Mouse (Mus musculus): Measurements from ENCODE around the gene Frem1.

The Frem1 gene

DNA sequence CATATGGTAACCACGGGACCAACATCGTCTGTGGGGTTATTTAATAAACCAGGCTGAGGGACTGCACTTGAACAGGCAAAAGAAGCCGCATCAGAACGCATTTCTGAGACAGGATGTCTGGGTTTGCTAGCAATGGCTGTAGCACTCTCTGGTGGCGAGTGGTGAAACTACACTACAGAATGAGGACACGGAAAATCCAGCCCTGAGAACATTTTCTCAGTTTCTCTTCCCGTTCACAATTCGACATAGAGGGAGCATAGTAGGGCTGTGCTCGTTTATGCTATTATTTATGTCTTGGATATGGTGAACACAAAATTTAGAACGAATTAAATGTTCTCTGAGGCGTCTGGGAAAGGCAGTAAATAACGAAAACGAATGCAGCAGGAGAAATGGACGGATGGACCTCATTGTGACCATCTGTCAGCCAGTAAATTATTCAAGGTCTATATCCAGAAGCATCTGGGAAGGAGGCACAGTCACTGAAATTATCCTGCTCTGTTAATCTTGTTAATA is 118.4 kb downstream of the Frem1 start:
- DNase-seq (ENCODE audit: low spot score in 2 of 2) = peak in 1 of 2 experiments; percentile 38

DNA sequence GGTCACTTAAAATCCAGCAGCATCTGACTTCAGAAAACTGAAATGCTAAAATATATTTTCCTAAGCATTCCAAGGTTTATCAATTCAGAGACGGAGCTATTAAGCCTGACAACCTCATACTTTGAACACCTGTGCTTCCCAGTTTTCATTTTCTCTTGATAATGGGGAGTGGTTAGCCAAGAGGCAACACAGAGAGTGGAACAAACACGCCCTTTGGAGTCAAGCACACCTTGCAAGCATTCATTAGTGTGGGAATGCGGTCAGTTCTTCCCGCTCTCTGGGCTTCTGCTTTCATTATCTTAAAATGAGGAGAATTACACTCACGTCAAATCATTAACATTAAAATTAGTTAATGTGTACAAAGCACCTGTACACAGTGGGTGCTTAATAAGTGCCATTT is 122.1 kb downstream of the Frem1 start:
- no peak for DNase-seq (ENCODE audit: low spot score in 2 of 2)

DNA sequence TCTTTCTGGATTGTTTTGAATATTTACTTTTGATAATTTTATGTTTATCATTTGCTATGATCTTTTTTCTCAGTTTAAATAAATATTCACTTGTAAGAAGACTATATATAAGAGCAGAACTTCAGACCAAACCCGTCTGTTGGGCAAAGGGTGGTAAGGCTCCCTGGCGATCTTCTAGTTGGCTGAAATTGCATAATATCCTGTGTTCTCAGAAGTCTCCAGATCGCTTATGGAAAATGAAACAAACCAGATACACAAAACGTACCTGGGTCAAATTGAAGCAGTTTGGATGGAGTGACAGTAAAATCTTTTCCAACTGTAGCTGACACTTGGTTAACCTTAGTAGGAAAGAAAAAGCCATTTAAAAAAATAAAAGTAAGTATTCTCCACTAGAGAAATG is 130.2 kb downstream of the Frem1 start:
- DNase-seq (ENCODE audit: low spot score in 2 of 2) = no peak

DNA sequence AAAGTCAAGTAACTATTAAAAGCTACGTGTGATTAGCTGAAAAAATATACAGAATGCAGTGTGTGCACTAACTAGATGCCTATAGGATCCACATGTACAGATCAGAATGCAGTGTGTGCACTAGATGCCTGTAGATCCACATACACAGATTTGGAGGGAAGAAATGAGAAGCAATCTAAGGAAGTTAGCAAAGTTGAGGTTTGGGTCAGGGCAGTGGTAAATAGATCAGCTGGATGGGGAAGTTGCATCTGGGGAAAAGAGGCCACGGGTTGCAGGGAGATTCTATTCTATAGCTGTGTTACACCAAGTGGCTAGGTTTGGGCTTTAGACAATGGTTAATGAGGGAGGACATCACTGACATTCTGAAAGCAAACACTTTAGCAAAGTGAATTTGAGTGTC is 133.5 kb downstream of the Frem1 start:
- DNase-seq (ENCODE audit: low spot score in 2 of 2) = no peak

DNA sequence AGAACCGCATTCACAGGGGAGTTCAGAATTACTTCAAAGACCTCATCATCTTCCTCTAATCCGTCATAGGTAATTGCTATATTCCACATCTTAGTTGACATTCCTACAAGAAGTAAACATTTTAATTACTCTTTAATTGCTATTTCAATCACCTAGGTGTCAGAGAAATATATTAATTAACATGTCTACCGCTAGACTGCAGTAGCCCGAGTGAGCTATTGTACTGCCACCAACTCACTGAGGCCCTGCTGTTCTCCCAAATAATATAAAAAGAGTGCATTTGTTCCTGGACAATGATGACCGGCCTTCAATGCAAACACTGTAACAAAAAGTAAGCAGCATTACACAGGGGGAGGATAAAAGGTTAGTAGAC is 135.5 kb downstream of the Frem1 start:
- DNase-seq (ENCODE audit: low spot score in 2 of 2) = no peak

DNA sequence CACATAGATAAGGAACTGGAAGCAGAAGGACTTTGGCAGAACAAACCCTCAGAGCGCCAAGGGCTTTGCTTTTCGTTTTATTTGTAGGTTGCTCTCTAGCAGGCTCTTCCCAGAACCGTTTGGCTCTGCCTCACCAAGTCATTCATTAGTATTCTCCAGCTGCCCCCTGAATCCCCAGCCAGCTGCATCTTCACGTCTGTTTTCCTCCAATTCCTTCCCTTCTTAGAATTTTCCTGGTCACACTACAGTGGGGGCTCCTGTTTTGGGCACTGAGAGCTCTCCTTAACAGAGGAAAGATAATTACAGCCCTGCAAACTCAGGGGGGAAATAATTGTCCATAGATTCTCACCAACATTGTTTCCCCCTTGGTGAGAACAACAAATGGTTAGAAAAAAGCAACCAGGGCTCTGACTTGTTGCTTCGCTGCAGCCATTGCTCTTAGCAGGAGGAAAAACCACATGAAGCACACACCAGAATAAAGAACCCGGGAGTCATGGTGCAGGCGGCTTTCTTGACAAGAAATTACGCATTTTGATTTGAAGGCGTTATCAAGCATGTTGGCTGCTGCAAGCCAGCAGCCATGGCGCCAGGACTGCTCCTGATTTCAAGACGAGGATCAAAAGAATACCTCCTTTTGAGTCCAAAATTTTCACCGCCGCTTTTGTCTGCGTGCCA is 136.0 kb downstream of the Frem1 start:
- no peak for DNase-seq (ENCODE audit: low spot score in 2 of 2)

DNA sequence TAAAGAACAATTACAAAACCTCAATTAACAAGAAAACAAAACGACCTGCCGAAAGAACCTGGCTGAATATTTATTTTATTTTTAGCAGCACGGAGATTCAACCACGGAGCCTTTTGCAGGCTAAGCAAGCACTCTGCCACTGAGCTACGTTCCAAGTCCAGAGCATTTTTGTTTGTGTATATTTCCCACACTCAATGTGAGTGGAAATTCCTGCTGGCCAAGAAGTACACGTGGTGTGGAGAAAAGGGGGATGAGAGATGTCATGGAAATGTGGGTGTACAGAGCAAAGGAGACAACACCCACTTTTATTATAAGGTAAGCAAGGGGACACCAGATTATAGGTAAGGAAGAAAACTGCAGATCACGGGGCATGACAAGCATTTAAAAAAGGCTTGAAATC is 136.6 kb downstream of the Frem1 start:
- DNase-seq (ENCODE audit: low spot score in 2 of 2) = no peak

DNA sequence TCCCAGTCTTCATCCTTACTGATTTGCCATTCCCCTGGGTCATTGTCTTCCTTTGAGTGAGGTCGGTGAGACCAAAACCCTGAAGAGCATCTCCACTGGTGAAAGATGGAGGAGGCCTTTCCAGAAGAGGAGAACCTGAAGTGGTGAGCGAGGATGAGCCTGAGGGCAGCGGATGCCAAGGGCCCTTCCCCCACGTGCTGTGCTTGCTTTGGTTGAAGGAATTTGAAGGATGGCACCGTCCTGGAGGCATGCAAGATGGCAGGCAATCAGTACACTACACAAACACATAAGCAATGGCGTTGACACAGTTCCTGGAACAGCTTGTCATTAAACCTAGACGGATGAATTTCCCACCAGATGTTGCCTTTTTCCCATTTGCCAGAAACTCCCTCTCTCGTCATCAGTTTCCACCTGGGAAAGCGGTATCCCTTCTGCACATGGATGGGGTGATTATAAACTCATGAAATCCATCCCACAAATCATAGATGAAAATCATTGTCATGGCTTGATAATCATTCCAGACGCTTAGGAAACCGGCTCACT is 137.5 kb downstream of the Frem1 start:
- DNase-seq (ENCODE audit: low spot score in 2 of 2) = no peak

DNA sequence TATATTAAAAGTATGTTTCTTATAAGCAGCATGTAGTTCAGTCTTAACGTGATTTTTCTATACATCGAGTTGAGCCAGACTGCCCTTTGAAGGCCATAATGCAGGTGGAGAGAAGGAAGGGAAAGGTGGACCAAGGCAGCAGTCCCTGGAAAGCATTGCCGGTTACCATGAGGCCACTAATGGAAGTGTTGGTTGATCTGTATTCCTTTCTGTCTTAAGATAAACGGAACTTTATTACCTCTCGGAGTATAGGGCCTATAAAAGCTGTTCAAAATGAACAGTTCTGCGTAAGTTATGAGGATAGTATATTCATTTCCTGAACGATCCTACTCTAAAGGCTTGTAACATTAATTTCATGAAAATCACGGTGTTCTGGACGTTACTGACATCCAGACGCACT is 156.9 kb downstream of the Frem1 start:
- no peak for DNase-seq (ENCODE audit: low spot score in 2 of 2)

DNA sequence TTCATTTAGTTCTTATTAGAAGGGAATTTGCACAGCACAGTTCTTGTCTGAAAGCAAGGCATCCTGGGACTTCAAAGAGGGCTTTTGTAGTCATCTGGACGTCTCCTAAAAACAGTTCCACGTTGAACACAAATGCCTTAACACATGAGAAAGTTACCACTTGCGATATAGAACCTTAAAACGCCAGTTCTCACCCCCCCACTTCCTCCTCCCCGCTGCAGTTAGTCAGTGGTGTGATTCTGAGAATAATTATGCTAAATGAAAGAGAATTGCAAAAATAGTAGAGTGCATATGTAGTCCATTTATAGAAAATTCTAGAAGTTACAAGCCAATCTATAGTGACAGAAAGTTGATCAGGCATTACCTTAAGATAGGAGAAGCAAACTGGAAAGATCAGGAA is 159.9 kb downstream of the Frem1 start:
- DNase-seq (ENCODE audit: low spot score in 2 of 2) = no peak

DNA sequence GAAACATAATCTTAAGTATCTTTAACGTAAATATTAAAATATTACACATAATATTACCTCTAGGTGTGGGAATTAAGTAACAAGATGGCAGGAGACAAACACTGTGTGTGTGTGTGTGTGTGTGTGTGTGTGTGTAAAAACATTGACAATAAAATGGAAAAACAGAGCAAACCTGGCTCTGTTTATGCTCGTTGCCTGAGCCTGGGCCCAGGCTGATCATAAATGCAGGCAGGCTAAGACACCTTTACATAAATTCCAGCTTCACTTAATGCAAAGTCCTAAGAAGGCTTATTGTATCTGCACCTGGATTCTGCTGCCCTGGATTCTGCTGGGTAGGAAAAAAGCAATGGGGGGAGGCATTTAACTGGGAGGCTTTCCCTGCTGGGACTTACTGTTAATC is 160.6 kb downstream of the Frem1 start:
- DNase-seq (ENCODE audit: low spot score in 2 of 2) = no peak

DNA sequence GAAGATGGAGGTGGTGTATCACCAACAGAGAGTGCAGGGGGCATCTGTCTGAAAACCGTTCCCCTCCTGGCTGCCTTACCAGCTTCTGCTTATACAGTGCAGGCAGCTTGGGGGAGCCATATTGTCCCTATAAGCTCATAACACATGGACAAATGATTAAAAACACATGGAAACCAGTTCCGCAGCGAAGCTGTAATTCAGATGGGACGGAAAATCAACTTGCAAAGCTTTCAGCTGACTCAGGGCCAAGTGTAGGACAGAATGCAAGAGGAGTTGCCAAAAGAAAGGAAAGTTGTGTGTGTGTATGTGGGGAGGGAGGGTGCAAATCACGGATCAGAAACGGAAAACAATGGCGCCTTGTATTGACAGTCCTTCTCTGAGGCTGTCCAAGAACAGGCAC is 161.1 kb downstream of the Frem1 start:
- DNase-seq (ENCODE audit: low spot score in 2 of 2) = no peak

DNA sequence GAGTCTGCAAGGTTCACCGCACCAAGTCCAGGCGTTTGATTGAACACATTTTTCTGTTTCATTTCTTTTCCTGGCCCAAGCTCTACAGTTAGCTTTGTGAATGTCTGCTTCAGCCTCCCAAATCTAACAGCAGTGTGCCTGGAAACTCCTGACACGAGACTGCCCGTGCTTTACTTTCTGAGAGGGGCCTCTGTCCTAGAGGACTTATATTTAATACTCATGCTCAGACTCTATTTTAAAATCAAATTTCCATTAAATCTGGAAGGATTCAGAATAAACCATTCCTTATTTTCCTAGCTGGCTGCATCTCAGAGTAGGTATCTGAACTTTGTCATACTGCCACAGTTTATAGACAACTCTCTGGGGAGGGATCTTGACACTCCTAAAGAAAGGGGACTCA is 161.6 kb downstream of the Frem1 start:
- DNase-seq (ENCODE audit: low spot score in 2 of 2) = no peak

DNA sequence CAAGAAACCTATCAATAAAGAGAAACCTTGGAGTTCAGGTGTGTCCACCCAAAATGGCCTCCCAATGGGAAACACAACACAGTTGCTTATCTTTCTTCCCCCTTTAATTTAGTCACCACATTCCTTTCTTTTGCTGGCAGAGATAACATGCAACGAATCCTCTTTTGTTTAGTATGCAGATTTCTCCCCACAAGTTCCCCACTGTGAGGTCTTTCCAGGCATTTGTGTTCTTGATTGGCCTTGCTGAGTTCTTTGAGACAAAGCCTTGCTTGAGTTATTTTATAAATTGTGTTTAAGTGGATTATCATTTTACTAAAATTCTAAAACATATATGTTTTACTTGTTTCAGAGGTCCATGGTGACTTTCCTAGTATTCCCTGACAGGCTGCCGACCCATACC is 166.0 kb downstream of the Frem1 start:
- no peak for DNase-seq (ENCODE audit: low spot score in 2 of 2)

DNA sequence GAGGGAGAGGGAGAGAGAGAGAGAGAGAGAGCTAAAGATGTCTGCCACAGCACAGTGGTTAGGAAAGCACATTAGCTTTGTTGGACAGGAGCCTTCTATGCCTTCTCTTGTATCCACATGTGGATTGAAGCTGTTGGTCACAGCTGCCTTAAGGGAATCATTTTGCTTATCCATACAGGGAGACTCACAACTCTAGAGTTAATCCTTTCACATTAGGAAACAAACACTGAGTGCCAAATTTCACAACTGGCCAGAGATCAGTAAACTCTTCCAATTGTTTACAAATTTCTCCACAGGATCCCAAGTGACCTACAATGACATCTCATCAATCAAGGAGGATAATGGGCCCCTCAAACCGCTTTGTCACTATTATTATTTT is 166.6 kb downstream of the Frem1 start:
- DNase-seq (ENCODE audit: low spot score in 2 of 2) = no peak

DNA sequence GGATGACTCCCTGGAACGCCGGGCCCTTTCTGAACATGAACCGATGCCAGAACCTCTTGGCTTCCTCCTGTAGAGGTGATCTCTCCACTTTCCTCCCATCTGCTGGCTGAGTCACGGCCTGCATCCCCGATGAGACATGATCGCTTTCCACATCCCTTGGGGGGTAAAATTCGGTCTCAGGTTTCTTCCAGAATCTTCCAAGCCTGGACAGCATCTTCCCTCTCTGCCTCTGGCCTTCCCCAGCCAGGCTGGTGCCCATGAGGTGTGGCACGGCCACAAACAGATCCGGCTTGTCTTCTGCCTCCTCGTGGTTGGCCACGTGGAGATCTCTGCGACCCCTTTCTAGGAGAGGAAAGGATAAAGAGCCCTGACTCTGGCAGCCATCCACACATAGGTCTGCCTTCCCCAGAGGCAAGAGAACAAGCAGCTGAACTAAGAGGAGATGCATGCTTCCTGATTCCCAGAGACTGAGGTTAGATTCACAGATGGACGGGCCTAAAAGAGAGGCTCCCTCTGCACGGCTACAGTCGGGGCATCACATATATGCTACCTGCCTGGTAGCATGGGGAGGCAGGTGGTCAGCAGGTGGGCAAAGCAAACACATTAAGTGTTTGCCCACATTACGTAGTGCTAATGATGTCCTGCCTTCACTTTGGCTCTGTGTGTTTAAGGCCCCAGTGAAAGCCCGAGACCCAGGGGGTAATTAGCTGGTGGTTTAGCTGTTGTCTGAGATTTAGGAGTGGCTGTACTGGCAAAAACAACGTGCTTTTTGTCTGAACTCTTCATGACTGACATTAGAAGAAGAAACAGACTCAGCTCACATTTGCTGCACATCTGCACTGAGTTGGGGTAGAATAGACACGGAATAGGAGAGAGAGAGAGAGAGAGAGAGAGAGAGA is 167.3 kb downstream of the Frem1 start, which contains the start of gene Cer1:
TSS of gene Cer1 (minus strand) at position 513 of the 899 bp plus-strand sequence.
- no peak for DNase-seq (ENCODE audit: low spot score in 2 of 2)

DNA sequence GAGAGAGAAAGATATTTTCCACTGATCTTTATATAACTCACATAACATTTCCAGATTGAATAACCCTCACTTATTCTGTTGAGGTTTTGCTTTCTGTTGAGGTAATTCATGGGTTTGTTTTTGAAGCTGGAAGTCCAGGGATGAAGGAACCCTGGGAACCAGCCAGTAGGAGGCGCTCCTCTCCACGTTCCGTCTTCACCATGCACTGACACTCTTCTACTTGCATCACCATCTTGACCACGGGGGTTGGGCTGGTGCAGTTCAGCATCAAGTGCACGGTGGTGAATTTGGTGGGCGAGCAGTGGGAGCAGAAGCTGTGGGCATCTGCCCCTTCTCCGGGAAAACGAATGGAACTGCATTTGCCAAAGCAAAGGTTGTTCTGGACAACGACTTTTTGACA is 169.6 kb downstream of the Frem1 start:
- DNase-seq (ENCODE audit: low spot score in 2 of 2) = no peak

DNA sequence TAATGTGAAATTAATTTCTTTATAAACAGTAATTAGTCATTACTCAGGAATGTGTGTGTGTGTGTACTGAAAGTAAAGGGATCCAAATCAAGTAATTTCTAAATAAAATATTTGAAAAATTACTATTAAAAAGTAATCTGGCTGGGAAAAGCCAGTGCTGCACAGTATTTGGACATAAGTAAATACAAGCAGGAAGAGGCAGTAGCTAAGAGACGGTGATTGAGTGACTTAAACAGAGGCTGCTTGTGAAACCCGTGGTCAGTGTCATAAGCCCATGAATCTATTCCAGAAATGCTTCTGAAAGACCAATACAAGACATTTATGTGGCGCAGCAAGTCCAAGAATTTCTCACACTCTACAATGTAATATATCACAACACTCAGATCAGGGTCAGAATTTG is 170.8 kb downstream of the Frem1 start:
- no peak for DNase-seq (ENCODE audit: low spot score in 2 of 2)

DNA sequence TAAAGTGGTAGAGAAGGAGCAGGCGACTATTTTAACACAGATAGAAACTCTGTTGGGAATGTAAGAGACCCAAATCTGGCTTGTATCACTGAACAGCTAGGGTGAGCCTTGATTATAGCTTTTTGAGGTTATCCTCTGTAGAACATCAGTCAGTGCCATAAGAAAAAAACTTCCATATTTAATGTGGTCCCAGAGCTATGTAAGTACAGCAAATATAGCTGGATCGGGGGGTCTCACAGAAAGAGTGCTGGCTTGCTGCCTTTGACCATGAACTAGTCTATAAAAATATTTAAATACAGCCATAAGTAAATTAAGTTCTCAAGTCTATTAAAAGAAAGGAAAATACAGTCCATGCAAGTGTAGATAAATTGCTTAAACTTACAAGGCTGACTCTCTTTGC is 171.9 kb downstream of the Frem1 start:
- no peak for DNase-seq (ENCODE audit: low spot score in 2 of 2)

DNA sequence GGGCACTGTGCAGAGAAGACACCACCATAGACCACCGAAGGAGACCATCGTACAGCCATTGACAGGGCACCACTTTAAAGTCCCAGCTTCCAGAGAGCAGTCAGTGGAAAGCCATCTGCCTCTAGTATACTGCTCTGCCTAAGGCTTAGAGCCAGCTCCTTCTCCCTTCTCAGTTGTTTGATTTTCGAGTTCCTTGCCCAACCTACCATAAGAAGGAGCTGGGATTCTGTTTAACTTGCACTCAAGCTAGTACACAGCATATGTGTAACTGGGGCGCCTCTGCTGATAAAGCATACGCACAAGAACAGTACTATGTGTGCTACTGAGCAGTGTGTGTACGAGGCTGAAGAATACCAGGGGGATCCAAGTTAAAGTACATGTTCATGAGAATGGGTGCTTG is 173.0 kb downstream of the Frem1 start:
- no peak for DNase-seq (ENCODE audit: low spot score in 2 of 2)

DNA sequence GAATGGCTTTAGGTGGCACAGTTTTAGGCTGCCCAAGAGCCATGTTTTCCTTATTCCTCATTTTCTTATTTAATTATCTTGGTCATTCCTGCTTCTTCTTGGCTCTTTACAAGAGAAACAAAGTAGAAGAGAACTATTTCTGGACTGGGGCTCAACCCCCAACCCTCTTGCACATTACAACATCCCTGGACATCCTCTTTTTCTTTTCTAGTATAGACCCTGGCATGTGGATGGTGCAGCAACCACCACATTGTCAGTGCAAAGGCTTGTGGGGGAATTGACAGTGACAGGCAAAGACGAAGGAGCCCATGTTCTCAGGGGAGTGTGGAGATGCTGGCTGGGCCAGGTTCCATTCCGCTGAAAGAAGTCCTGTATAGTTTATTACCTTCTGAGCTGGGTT is 175.5 kb downstream of the Frem1 start:
- no peak for DNase-seq (ENCODE audit: low spot score in 2 of 2)

DNA sequence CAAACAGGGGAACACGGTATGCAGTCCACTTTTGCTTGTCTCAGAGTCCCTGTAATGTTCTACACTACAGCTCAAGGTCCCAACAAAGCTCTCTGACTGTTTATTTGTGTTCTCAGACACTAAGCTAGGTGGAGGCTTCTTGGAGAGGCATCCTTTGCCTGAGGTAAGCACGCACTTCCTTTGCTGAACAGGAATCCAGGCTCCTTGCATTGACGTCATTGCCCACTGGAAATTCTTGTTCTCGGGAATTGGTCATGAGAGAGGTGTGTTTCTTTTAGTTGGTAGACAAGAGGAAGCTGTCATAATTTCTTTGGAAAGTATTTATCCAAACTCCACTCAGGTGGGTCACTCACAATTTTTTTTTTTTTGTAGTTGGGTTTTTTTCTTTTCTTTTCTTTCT is 176.6 kb downstream of the Frem1 start:
- DNase-seq (ENCODE audit: low spot score in 2 of 2) = no peak

DNA sequence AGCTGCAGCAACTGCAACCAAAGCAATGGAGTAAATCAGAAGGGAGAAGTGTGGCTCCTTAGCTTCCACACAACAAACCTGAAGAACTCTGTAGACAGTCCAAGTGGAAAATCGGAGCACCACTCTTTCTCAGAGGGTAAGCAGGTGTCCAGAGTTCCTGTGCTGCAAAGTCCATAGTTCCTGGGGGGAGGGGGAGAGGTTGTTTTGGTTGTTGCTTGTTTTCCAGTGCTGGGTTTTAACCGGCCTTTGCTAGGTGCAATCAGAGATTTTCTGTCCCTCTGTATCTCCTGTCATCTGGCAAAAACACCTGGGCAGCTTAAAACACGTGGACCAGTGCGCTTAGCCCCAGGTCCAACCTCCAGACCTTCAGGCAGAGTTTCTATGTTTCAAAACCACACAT is 177.3 kb downstream of the Frem1 start:
- DNase-seq (ENCODE audit: low spot score in 2 of 2) = no peak

Data from thymus, postnatal 10 days (tissue).